Mouse (Mus musculus): ENCODE data around the gene Comt. TPM values are rescaled to one million over a fixed set of nuclear protein-coding genes. Genes with fewer than 3 reads are reported as not detected.

Comt gene
- polyA plus RNA-seq, 1 experiment from 2014 or later, result 123 TPM

DNA sequence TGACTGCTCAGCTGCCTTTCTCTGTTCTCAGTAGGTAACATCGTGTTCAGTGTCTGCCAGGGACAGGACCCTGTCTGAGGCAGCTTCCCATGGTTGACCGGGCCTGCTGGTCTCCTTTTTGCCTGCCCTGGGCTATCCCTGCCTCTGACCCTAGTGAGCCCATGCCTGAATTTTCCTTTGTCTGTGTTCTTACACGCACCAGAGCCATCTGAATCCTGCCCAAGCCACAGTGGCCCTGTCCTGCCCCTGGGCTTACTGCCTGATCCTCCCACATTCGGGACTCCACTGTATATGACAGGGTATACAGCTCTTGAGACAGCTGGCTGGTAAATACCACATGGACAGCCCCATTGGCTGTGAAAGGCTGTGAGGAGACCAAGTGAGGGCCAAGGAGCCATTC lies 16.9 kb downstream of the Comt start:
- H3K36me3 ChIP-seq (ENCODE audit: control insufficient read depth, insufficient read depth, low read length), result peaks cover 16% of the 10 kb centered on the region

GRCm38 (mm10) chr16:18407912-18408311 lies 18.7 kb downstream of the Comt start:
- Histone ChIP-seq H3K27ac (ENCODE audit: low read depth, low read length) (peak overlapping the region; percentile 34; the same call in 1 of the 2 replicates), H3K36me3 (ENCODE audit: control insufficient read depth, insufficient read depth, low read length) (peaks cover 32% of the 10 kb centered on the region)

More for the DNA sequence above, 16.9 kb downstream of the Comt start:
- H3K9me3 ChIP-seq (ENCODE audit: control insufficient read depth, low read length), result no peaks in the 10 kb centered on the region
- WGBS, result 66% methylated on average over 4 of the region's 4 CpGs
- H3K4me2 ChIP-seq (ENCODE audit: low read length), result no peak overlapping the region
- no peak overlapping the region for H3K9ac ChIP-seq (ENCODE audit: low read depth, low read length)
- no peak overlapping the region for H3K4me3 ChIP-seq (ENCODE audit: low read length)
- no peak overlapping the region; the same call in 1 of the 2 replicates for H3K27ac ChIP-seq (ENCODE audit: low read depth, low read length)
- ATAC-seq, result no peak
- H3K27me3 ChIP-seq (replicated peaks; ENCODE audit: control insufficient read depth, insufficient read depth, low read length), result no peaks in the 10 kb centered on the region
- H3K4me1 ChIP-seq (ENCODE audit: control insufficient read depth, insufficient read depth, low read depth, low read length), result peaks cover 24% of the 10 kb centered on the region; the same call in 1 of the 2 replicates

DNA sequence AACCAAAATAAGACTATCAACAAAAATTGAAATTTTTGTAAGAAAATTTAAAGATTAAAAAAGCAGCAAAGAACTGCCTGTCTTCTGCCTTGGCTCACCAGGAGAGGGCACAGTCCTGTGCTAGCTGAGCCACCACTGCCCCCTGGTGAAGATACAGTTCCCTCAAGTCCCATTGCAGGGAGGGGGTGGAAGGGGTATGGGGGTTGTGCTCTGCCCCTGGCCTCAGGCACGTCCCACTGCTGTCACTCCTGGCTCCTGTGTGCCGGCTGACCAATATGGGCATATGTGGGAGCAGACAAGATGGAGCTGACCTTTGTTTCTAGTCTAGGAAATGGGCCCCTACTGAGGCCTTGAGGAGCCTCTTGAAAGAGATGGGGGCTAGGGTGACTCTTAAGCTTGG lies 20.4 kb downstream of the Comt start:
- Histone ChIP-seq H3K4me1 (ENCODE audit: control insufficient read depth, insufficient read depth, low read depth, low read length) (peaks cover 18% of the 10 kb centered on the region), H3K36me3 (ENCODE audit: control insufficient read depth, insufficient read depth, low read length) (peaks cover 47% of the 10 kb centered on the region), H3K27ac (ENCODE audit: low read depth, low read length) (no peak overlapping the region), H3K27me3 (replicated peaks; ENCODE audit: control insufficient read depth, insufficient read depth, low read length) (no peaks in the 10 kb centered on the region), H3K9me3 (ENCODE audit: control insufficient read depth, low read length) (no peaks in the 10 kb centered on the region), H3K9ac (ENCODE audit: low read depth, low read length) (no peak overlapping the region), H3K4me3 (ENCODE audit: low read length) (no peak overlapping the region), H3K4me2 (ENCODE audit: low read length) (no peak overlapping the region)
- WGBS, result 0% methylated on average over 2 of the region's 2 CpGs
- peak; percentile 41; the same call in 1 of the 2 replicates for ATAC-seq

More at GRCm38 (mm10) chr16:18407912-18408311, 18.7 kb downstream of the Comt start:
- WGBS, result 43% methylated on average over 7 of the region's 7 CpGs
- no peak overlapping the region; the same call in 1 of the 2 replicates for H3K9ac ChIP-seq (ENCODE audit: low read depth, low read length)
- H3K27me3 ChIP-seq (replicated peaks; ENCODE audit: control insufficient read depth, insufficient read depth, low read length), result no peaks in the 10 kb centered on the region
- H3K4me1 ChIP-seq (ENCODE audit: control insufficient read depth, insufficient read depth, low read depth, low read length), result peaks cover 24% of the 10 kb centered on the region; the same call in 1 of the 2 replicates
- ATAC-seq, result peak; percentile 15; the same call in 1 of the 2 replicates
- H3K4me3 ChIP-seq (ENCODE audit: low read length), result no peak overlapping the region
- H3K9me3 ChIP-seq (ENCODE audit: control insufficient read depth, low read length), result no peaks in the 10 kb centered on the region
- no peak overlapping the region for H3K4me2 ChIP-seq (ENCODE audit: low read length)

DNA sequence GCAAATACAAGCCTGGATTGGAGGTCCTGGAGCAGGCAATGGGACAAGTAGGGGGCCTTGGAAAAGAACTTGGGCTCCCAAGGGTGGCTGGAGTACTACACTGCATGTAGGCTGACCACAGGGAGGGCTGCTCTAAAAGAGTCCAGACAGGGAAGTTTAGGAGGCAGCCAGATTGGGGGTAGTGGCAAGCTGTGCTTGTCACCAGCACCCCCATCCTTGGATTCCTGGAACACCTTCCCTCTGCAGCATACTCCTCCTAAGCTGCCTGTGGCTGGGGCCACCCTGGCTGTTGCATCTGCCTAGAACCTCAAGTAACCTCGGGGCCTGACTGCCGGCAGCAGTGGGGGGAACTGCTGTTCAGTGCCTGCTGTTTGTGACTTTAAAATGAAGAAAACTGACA lies 20.8 kb downstream of the Comt start:
- Histone ChIP-seq H3K9me3 (ENCODE audit: control insufficient read depth, low read length) (no peaks in the 10 kb centered on the region), H3K9ac (ENCODE audit: low read depth, low read length) (no peak overlapping the region), H3K4me1 (ENCODE audit: control insufficient read depth, insufficient read depth, low read depth, low read length) (peaks cover 20% of the 10 kb centered on the region), H3K4me3 (ENCODE audit: low read length) (no peak overlapping the region), H3K27ac (ENCODE audit: low read depth, low read length) (peak overlapping the region; percentile 64; the same call in 1 of the 2 replicates), H3K4me2 (ENCODE audit: low read length) (no peak overlapping the region), H3K36me3 (ENCODE audit: control insufficient read depth, insufficient read depth, low read length) (peaks cover 48% of the 10 kb centered on the region), H3K27me3 (replicated peaks; ENCODE audit: control insufficient read depth, insufficient read depth, low read length) (no peaks in the 10 kb centered on the region)
- no peak for ATAC-seq
- WGBS, result 55% methylated on average over 2 of the region's 2 CpGs

DNA sequence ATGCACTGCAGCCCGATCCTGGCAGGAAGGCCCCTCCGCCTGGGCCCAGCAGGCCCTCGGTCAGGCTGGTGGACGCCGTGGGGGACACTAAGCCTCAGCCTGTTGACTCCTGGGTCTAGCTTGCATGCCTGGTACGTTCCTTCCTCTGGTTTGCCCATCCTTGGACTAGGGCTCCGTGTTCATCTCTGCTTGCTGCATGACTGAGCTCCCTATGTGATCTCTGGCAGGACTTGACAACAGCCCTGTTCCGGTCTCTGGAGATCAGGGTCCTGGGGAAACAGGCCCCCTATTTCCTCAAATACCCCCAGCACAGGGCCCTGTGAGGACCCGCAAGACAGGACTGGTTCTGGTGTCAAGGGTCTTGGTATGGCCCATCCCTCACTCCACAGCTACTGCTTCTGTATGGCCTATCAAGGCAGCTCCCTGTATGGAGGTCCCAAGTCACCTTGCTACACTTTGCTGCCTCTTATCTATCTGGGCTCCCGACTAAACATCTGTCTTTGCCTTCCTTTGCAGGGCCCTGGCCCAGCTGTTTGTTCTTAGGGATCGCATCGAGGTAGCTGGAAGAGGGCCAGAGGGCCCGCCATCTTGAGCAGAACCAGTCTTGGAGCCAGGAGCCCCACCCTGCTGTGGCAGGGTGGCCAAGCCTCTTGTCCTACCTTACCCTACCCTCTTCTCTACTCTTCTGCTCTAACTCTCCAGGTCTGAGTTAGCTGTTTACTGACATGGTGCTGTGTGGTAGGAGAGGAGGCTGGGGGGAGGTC lies 21.4 kb downstream of the Comt start:
- no peak overlapping the region for H3K4me2 ChIP-seq (ENCODE audit: low read length)
- H3K36me3 ChIP-seq (ENCODE audit: control insufficient read depth, insufficient read depth, low read length), result peaks cover 46% of the 10 kb centered on the region
- H3K9ac ChIP-seq (ENCODE audit: low read depth, low read length), result no peak overlapping the region
- H3K4me3 ChIP-seq (ENCODE audit: low read length), result no peak overlapping the region
- 0 out of 2 replicates have a peak overlapping the region, but pooled peaks have one; percentile 64 for H3K27ac ChIP-seq (ENCODE audit: low read depth, low read length)
- no peak for ATAC-seq
- peaks cover 26% of the 10 kb centered on the region for H3K4me1 ChIP-seq (ENCODE audit: control insufficient read depth, insufficient read depth, low read depth, low read length)
- 76% methylated on average over 13 of the region's 13 CpGs for WGBS
- no peaks in the 10 kb centered on the region for H3K9me3 ChIP-seq (ENCODE audit: control insufficient read depth, low read length)
- H3K27me3 ChIP-seq (replicated peaks; ENCODE audit: control insufficient read depth, insufficient read depth, low read length), result no peaks in the 10 kb centered on the region

- 92% methylated on average over 12 of the region's 12 CpGs for WGBS
- no peak overlapping the region for H3K9ac ChIP-seq (ENCODE audit: low read depth, low read length)
- peaks cover 27% of the 10 kb centered on the region for H3K4me1 ChIP-seq (ENCODE audit: control insufficient read depth, insufficient read depth, low read depth, low read length)
- H3K27ac ChIP-seq (ENCODE audit: low read depth, low read length), result no peak overlapping the region
- H3K4me3 ChIP-seq (ENCODE audit: low read length), result no peak overlapping the region
- H3K9me3 ChIP-seq (ENCODE audit: control insufficient read depth, low read length), result no peaks in the 10 kb centered on the region
- no peaks in the 10 kb centered on the region for H3K27me3 ChIP-seq (replicated peaks; ENCODE audit: control insufficient read depth, insufficient read depth, low read length)
- ATAC-seq, result no peak
- no peak overlapping the region for H3K4me2 ChIP-seq (ENCODE audit: low read length)
- peaks cover 53% of the 10 kb centered on the region for H3K36me3 ChIP-seq (ENCODE audit: control insufficient read depth, insufficient read depth, low read length)
Observed at GRCm38 (mm10) chr16:18403285-18403684, 23.4 kb downstream of the Comt start.

- no peaks in the 10 kb centered on the region for H3K27me3 ChIP-seq (replicated peaks; ENCODE audit: control insufficient read depth, insufficient read depth, low read length)
- H3K9me3 ChIP-seq (ENCODE audit: control insufficient read depth, low read length), result no peaks in the 10 kb centered on the region
- peak; percentile 89 for ATAC-seq
- H3K27ac ChIP-seq (ENCODE audit: low read depth, low read length), result peak overlapping the region; percentile 69
- H3K9ac ChIP-seq (ENCODE audit: low read depth, low read length), result no peak overlapping the region
- no peak overlapping the region; the same call in 1 of the 2 replicates for H3K4me2 ChIP-seq (ENCODE audit: low read length)
- WGBS, result 10% methylated on average over 5 of the region's 7 CpGs
- peaks cover 61% of the 10 kb centered on the region for H3K36me3 ChIP-seq (ENCODE audit: control insufficient read depth, insufficient read depth, low read length)
- H3K4me1 ChIP-seq (ENCODE audit: control insufficient read depth, insufficient read depth, low read depth, low read length), result peaks cover 29% of the 10 kb centered on the region
- no peak overlapping the region for H3K4me3 ChIP-seq (ENCODE audit: low read length)
Observed at GRCm38 (mm10) chr16:18400472-18401216, 26.0 kb downstream of the Comt start.

- H3K4me2 ChIP-seq (ENCODE audit: low read length), result no peak overlapping the region; the same call in 1 of the 2 replicates
- ATAC-seq, result no peak
- 42% methylated on average over 9 of the region's 9 CpGs for WGBS
- peaks cover 33% of the 10 kb centered on the region for H3K4me1 ChIP-seq (ENCODE audit: control insufficient read depth, insufficient read depth, low read depth, low read length)
- H3K4me3 ChIP-seq (ENCODE audit: low read length), result no peak overlapping the region
- H3K27ac ChIP-seq (ENCODE audit: low read depth, low read length), result peak overlapping the region; percentile 69
- H3K27me3 ChIP-seq (replicated peaks; ENCODE audit: control insufficient read depth, insufficient read depth, low read length), result no peaks in the 10 kb centered on the region
- 0 out of 2 replicates have a peak overlapping the region, but pooled peaks have one; percentile 32 for H3K9ac ChIP-seq (ENCODE audit: low read depth, low read length)
- H3K36me3 ChIP-seq (ENCODE audit: control insufficient read depth, insufficient read depth, low read length), result peaks cover 56% of the 10 kb centered on the region
- no peaks in the 10 kb centered on the region for H3K9me3 ChIP-seq (ENCODE audit: control insufficient read depth, low read length)
Observed at GRCm38 (mm10) chr16:18400028-18400427, 26.6 kb downstream of the Comt start.

Measured in hindbrain, embryonic 16.5 days (tissue).